Mouse (Mus musculus): ENCODE results near the gene H2-Q10.
"Not testable (repeated sequence)": the region's sequence is repeated elsewhere in the genome, so short reads cannot be mapped to it uniquely, and the experiment has no call there.

GRCm38 (mm10) chr17:35439925-35440645, 29.8 kb upstream of the H2-Q10 start:
- not testable (repeated sequence) for TF ChIP-seq CTCF, POLR2A (IDR thresholded peaks at IDR 0.05; ENCODE audit: extremely low read depth, insufficient read depth, low read length)
